Mouse (Mus musculus): ENCODE measurements at regions not wholly inside any gene's neighbourhood (a gene's known extent, or its start where the extent isn't known, plus 50 kb on each side); places are given as distances from the start of the nearest gene placed in this dataset.

DNA sequence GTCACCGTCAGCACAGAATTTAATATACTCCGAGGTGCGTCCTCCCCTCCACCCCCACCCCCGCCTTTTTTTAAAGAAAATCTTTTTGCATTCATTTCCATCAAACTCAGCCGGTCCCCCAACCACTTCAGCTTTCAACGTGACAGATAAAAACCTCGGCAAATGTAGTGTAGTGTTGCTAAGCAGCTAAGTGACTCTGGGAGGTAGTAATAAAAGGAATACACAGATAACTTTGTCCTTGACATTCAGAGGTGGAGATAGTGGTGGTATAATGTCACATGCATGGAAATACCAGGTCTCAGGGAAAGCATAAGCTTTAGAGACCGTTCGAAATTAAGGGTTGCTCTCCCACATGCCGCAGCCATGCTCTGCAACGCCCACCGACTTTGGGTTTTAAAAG lies 320.7 kb downstream of the Pdcd6ip start:
- no peak overlapping the region for H3K4me2 ChIP-seq (ENCODE audit: low read depth, low read length)
- no peak overlapping the region for H3K27ac ChIP-seq
- 63% methylated on average over 12 of the region's 12 CpGs for WGBS
- ATAC-seq: no peak
- no peaks in the 10 kb centered on the region for H3K9me3 ChIP-seq (ENCODE audit: low read length)
- H3K36me3 ChIP-seq (ENCODE audit: insufficient read depth, low read length): no peaks in the 10 kb centered on the region
- H3K4me3 ChIP-seq (ENCODE audit: low read length): no peak overlapping the region
- H3K27me3 ChIP-seq (ENCODE audit: insufficient read depth, low read length): no peaks in the 10 kb centered on the region
- H3K4me1 ChIP-seq (ENCODE audit: insufficient read depth, low read length): no peaks in the 10 kb centered on the region
- DNase-seq (ENCODE audit: low spot score): no peak
- no peak overlapping the region for H3K9ac ChIP-seq (replicated peaks; ENCODE audit: low read length)
- no peak for TF ChIP-seq CTCF (IDR thresholded peaks at IDR 0.05; ENCODE audit: low read depth)

DNA sequence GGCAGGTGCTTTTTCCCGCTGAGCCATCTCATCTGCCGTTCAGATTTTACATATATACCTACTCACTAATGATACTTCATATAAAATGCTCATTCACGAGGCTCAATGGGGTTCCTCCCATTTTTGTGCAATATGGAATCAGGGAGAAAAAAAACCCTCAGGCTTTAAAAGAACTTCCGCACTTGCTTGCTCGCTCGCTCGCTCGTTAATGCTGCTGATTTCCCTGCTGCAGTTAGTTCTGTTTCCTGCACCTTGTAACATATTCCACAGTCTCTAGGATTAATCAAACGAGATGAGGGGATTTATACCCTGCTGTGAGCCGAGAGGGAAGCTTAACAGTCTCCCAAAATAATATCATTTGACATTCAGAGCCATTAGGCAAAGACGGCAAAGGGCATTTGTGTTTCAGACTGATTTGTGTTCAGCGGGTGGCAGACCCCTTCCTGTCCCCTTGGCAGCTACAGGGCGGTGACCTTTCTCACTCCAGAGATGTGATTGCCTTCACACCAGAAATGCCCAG lies 326.4 kb downstream of the Pdcd6ip start:
- Histone ChIP-seq H3K36me3 (ENCODE audit: insufficient read depth, low read length) (no peaks in the 10 kb centered on the region), H3K9ac (replicated peaks; ENCODE audit: low read length) (no peak overlapping the region), H3K4me3 (ENCODE audit: low read length) (no peak overlapping the region), H3K27ac (peak overlapping the region; percentile 29; the same call in 1 of the 2 replicates), H3K4me2 (ENCODE audit: low read depth, low read length) (peak overlapping the region; percentile 1; the same call in 1 of the 2 replicates), H3K9me3 (ENCODE audit: low read length) (no peaks in the 10 kb centered on the region), H3K4me1 (ENCODE audit: insufficient read depth, low read length) (peaks cover 2% of the 10 kb centered on the region; the same call in 1 of the 2 replicates), H3K27me3 (ENCODE audit: insufficient read depth, low read length) (no peaks in the 10 kb centered on the region)
- WGBS: 28% methylated on average over 13 of the region's 13 CpGs
- DNase-seq (ENCODE audit: low spot score) (peak; percentile 42), ATAC-seq (no peak)
- TF ChIP-seq CTCF (IDR thresholded peaks at IDR 0.05; ENCODE audit: low read depth): no peak

DNA sequence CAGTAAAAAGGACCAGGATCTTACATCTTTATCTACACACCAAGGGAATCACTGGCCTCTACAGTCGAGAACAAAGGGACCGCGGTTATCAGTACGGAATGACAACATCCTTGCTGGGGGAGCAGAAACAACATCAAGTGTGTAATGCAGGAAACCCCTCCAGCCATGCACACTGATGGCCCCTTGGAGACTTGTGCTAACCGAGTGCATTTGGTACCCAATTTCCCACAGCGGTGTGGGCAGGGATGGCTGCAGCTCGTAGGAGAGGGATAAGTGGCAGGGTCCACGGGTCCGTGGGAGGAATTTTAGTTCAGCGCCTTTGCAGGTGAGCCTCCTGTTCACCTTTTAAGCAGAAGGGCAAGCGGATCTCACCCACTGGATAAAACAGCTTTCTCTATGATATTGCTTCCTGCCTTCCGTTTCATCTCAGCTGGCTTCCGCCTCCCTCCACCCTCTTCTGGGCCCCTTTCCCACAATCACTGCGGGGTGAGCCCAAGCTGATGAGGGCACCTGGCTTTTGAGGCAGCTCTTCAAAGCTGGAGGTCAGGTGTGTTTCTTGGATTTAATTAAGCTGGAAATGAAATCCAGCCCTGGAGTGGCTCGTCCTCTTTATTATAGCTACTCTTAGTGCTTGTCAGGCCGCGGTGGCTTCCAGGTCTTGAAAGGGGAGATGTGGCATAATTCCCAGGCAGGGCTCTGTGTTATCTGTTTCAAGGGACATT lies 327.5 kb downstream of the Pdcd6ip start:
- TF ChIP-seq CTCF (IDR thresholded peaks at IDR 0.05; ENCODE audit: low read depth): no peak
- H3K9ac ChIP-seq (replicated peaks; ENCODE audit: low read length): no peak overlapping the region
- no peaks in the 10 kb centered on the region for H3K27me3 ChIP-seq (ENCODE audit: insufficient read depth, low read length)
- H3K4me3 ChIP-seq (ENCODE audit: low read length): no peak overlapping the region
- peaks cover 2% of the 10 kb centered on the region; the same call in 1 of the 2 replicates for H3K4me1 ChIP-seq (ENCODE audit: insufficient read depth, low read length)
- no peaks in the 10 kb centered on the region for H3K36me3 ChIP-seq (ENCODE audit: insufficient read depth, low read length)
- no peak overlapping the region for H3K4me2 ChIP-seq (ENCODE audit: low read depth, low read length)
- DNase-seq (ENCODE audit: low spot score): peak; percentile 32
- H3K27ac ChIP-seq: peak overlapping the region; percentile 51; the same call in 1 of the 2 replicates
- ATAC-seq: no peak
- WGBS: 52% methylated on average over 17 of the region's 17 CpGs
- no peaks in the 10 kb centered on the region for H3K9me3 ChIP-seq (ENCODE audit: low read length)

DNA sequence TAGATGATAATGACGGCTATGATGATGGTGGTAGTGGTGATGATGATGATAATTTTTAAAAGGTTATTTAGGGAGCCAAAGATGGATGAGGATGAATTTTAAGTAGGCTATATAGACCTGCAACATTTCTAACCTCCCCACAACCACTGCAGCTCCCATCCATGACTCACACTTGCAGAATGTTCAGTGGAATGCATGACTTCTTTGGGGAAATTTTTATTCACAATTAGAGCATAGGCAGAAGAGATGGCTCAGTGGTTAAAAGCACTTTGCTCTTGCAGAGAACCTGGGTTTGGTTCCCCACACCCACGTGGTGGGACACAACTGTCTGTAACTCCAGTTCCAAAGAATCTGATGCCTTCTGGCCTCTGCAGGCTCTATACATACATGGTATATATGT lies 329.5 kb downstream of the Pdcd6ip start:
- H3K4me3 ChIP-seq (ENCODE audit: low read length): no peak overlapping the region
- H3K4me1 ChIP-seq (ENCODE audit: insufficient read depth, low read length): peaks cover 2% of the 10 kb centered on the region; the same call in 1 of the 2 replicates
- H3K4me2 ChIP-seq (ENCODE audit: low read depth, low read length): no peak overlapping the region
- no peak overlapping the region for H3K27ac ChIP-seq
- DNase-seq (ENCODE audit: low spot score) (no peak), ATAC-seq (no peak)
- WGBS: 87% methylated on average over 2 of the region's 2 CpGs
- no peak overlapping the region for H3K9ac ChIP-seq (replicated peaks; ENCODE audit: low read length)
- H3K36me3 ChIP-seq (ENCODE audit: insufficient read depth, low read length): no peaks in the 10 kb centered on the region
- no peaks in the 10 kb centered on the region for H3K27me3 ChIP-seq (ENCODE audit: insufficient read depth, low read length)
- no peak for TF ChIP-seq CTCF (IDR thresholded peaks at IDR 0.05; ENCODE audit: low read depth)
- no peaks in the 10 kb centered on the region for H3K9me3 ChIP-seq (ENCODE audit: low read length)

DNA sequence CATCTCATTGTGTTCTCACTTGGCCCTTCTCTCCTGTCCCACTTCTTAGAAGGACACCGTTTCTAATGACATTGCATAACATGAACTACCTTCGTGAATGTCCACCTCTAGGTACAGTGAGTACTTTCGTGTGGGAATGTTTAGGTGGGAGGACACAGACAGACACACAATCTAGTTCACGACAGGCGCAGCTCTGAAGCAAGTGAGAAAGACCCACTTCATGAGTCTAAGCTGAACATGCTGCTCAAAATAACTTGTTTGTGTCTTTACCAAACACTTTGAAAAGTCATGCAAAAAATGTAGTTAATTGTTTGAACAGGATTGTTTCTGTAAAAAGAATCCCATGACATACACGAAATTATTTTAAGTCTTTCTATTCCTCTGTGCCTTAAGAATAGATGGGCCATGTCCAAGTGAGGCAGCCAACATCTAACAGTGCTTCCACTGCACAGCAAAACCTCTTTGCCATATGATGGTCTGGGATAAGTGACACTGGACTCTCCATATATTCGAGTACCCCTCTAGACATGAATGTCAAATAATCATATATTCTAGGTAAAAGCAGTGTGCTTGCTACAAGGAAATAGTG lies 336.2 kb downstream of the Pdcd6ip start:
- Histone ChIP-seq H3K9ac (replicated peaks; ENCODE audit: low read length) (no peak overlapping the region), H3K4me1 (ENCODE audit: insufficient read depth, low read length) (no peaks in the 10 kb centered on the region), H3K27ac (no peak overlapping the region), H3K4me2 (ENCODE audit: low read depth, low read length) (no peak overlapping the region), H3K36me3 (ENCODE audit: insufficient read depth, low read length) (no peaks in the 10 kb centered on the region), H3K4me3 (ENCODE audit: low read length) (no peak overlapping the region), H3K9me3 (ENCODE audit: low read length) (no peaks in the 10 kb centered on the region), H3K27me3 (ENCODE audit: insufficient read depth, low read length) (no peaks in the 10 kb centered on the region)
- no peak for ATAC-seq
- no peak for TF ChIP-seq CTCF (IDR thresholded peaks at IDR 0.05; ENCODE audit: low read depth)
- DNase-seq (ENCODE audit: low spot score): no peak
- WGBS: 86% methylated on average over 7 of the region's 7 CpGs

DNA sequence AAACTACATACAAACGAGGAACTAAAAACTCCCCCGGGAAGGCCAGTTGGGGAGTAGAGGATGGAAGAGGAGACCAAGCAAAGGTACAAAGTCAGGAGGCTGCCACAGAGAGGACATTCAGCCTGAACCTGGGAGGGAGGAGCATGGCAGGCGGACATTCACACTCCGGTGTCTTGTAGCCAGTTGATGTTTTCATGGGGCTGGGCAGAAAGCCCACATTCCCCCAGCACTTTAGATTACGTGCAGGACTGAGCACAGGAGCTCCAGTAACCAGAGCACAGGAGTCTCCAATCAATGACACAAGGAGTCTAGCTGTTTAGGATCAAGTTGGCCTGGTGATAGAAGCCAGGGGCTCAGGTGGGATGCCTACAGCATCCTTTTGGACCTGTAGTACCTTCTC lies 360.1 kb downstream of the Pdcd6ip start:
- ATAC-seq (no peak), DNase-seq (ENCODE audit: low spot score) (no peak)
- no peak for TF ChIP-seq CTCF (IDR thresholded peaks at IDR 0.05; ENCODE audit: low read depth)
- H3K4me3 ChIP-seq (ENCODE audit: low read length): no peak overlapping the region
- no peak overlapping the region for H3K9ac ChIP-seq (replicated peaks; ENCODE audit: low read length)
- H3K9me3 ChIP-seq (ENCODE audit: low read length): no peaks in the 10 kb centered on the region
- H3K27ac ChIP-seq: no peak overlapping the region
- no peak overlapping the region for H3K4me2 ChIP-seq (ENCODE audit: low read depth, low read length)
- no peaks in the 10 kb centered on the region for H3K36me3 ChIP-seq (ENCODE audit: insufficient read depth, low read length)
- no peaks in the 10 kb centered on the region for H3K27me3 ChIP-seq (ENCODE audit: insufficient read depth, low read length)
- 78% methylated on average over 5 of the region's 5 CpGs for WGBS
- no peaks in the 10 kb centered on the region for H3K4me1 ChIP-seq (ENCODE audit: insufficient read depth, low read length)

DNA sequence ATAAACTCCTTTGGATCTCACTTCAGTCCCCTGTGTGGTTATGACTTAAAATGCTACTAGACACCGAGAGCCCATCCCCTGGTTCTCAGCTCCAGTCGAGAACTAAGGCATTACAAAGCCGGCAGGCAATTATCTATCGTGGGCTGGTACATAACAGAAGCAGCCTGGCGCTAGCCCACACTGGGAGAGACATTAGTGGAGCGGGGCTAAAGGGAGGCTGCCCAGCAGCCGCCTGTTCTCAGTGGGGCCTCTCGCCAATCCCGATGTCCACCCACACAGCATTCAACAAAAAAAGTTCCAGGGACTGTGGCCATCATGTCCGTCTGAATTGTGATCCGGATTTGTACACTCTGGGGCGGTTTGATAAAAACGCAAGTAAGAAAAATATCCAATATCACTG lies 361.5 kb downstream of the Pdcd6ip start:
- no peaks in the 10 kb centered on the region for H3K27me3 ChIP-seq (ENCODE audit: insufficient read depth, low read length)
- WGBS: 44% methylated on average over 13 of the region's 13 CpGs
- DNase-seq (ENCODE audit: low spot score) (peak; percentile 17), ATAC-seq (no peak)
- no peak overlapping the region for H3K4me3 ChIP-seq (ENCODE audit: low read length)
- no peak overlapping the region for H3K9ac ChIP-seq (replicated peaks; ENCODE audit: low read length)
- no peaks in the 10 kb centered on the region for H3K4me1 ChIP-seq (ENCODE audit: insufficient read depth, low read length)
- no peaks in the 10 kb centered on the region for H3K36me3 ChIP-seq (ENCODE audit: insufficient read depth, low read length)
- no peaks in the 10 kb centered on the region for H3K9me3 ChIP-seq (ENCODE audit: low read length)
- TF ChIP-seq CTCF (IDR thresholded peaks at IDR 0.05; ENCODE audit: low read depth): no peak
- H3K4me2 ChIP-seq (ENCODE audit: low read depth, low read length): no peak overlapping the region
- no peak overlapping the region for H3K27ac ChIP-seq
